Mouse (Mus musculus) brain, embryonic 14.5 days (tissue): ENCODE measurements around the gene Gramd2. TPM values are rescaled to one million over a fixed set of nuclear protein-coding genes. Genes with fewer than 3 reads are reported as not detected.
A peak's percentile ranks its signal among the peaks of the same experiment; 100 is the strongest.

Experiments
- DNase-seq: peaks from one replicate; pipeline ENCODE4 v3.0.0-alpha.2; 2011; ENCODE audit warnings: low read depth
- CTCF ChIP-seq: fragments of 200-500 bp; IDR thresholded peaks from 2 replicates; pipeline ENCODE4 v1.5.1; 2012; ENCODE audit warnings: inconsistent platforms, mild to moderate bottlenecking, moderate library complexity, borderline replicate concordance; ENCODE audit not compliant: insufficient read depth, insufficient read length; ENCODE audit errors: extremely low read depth
- POLR2A ChIP-seq: fragments of 200-500 bp; IDR thresholded peaks from 2 replicates; pipeline ENCODE4 v1.6.1; 2012; ENCODE audit warnings: mild to moderate bottlenecking, inconsistent platforms, borderline replicate concordance; ENCODE audit not compliant: poor library complexity, insufficient read depth, insufficient read length, severe bottlenecking; ENCODE audit errors: extremely low read depth
- polyA plus RNA-seq: library from polyadenylated mRNA; depleted of rRNA; stranded (reverse); fragments of >200 nt; gene quantifications from 2 replicates; pipeline ENCODE4 v1.2.3, GENCODE M21; 2012

The Gramd2 gene
- polyA plus RNA-seq, 1 experiment = 7.6 TPM

DNA sequence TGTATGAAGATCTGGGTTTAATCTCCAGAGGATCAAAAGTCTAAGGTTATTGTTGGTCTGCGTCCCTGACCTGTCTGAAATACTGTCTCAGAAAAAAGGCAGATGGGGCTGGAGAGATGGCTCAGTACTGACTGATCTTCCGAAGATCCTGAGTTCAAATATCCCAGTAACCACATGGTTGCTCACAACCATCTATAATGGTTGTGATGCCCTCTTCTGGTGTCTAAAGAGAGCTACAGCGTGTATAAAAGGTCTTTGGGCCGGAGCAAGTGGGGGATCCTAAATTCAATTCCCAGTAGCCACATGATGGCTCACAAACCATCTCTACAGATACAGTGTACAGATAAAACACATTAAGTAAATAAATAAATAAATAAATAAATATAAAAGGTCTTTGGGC lies 10.8 kb upstream of the Gramd2 start:
- TF ChIP-seq POLR2A (no peak), CTCF (no peak)
- peak; percentile 24 for DNase-seq

DNA sequence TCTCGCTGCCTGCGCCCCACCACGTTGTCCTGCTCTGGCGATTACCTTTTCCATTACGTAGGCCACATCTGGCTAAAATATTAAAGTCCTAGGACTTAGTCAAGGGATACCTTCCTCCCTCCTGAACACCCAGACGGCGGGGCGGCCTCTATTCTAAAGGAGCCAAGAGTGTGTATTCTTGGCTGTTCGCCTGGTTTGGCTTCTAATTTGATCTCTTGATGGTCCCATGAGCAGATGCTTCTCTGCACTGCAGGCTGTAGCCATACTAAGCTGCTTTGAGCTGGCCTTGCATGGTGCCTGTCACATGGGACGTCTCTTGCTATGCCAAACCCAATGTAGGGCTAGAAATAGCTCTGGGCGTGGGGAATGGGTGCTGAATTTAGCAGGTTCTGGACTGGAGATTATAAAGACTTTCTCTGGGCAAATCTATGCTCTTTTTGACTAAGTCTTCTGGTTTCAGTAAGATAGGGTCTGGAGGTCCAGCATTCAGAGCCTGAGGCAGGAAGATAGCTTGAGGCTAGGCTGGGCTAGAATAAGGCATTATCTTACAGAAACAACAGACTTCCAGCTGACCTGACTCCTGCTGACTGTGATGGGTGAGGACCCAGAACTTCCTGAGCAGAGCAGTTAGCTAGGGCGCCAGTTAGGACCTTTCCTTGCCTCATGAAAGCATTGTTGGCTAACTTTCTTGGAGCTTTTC lies 7.6 kb upstream of the Gramd2 start:
- DNase-seq = peak; percentile 29
- no peak for TF ChIP-seq POLR2A
- TF ChIP-seq CTCF = no peak

DNA sequence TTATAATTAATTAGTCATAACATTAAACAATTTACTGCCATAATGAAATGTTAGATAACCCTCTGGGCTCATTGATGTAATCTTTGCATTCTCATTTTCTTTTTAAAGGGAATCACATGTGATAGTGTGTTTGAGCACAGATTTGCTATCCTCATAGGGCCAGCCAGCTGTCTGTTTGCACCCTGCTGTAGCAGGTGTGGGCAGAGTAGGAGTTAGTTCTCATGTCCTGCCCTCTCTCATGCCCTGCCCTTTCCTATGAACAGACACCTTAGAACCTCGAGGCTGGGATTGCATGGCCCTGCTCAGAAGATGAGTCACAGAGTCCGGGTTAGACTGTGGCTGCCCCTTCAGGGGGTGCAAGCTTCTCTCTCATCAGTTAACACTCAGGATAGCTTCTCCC lies 6.5 kb upstream of the Gramd2 start:
- no peak for TF ChIP-seq POLR2A
- no peak for TF ChIP-seq CTCF
- DNase-seq = no peak

DNA sequence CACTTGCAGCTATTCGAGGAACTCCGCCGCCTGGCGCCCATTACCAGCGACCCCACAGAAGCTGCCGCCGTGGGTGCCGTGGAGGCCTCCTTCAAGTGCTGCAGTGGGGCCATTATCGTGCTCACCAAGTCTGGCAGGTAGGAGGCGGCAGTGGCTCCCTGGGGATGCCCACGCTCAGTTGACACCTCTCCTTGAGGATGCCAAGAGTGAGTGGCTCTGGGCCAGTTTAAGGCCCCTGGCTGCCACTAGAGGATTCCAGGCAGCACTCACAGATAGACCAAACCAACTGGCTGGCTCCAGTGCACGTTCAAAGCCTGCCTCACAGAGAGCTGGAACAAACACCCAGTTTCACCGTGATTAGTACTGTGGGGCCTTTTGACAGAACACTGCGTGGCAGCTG lies 4.3 kb upstream of the Gramd2 start:
- TF ChIP-seq CTCF = no peak

DNA sequence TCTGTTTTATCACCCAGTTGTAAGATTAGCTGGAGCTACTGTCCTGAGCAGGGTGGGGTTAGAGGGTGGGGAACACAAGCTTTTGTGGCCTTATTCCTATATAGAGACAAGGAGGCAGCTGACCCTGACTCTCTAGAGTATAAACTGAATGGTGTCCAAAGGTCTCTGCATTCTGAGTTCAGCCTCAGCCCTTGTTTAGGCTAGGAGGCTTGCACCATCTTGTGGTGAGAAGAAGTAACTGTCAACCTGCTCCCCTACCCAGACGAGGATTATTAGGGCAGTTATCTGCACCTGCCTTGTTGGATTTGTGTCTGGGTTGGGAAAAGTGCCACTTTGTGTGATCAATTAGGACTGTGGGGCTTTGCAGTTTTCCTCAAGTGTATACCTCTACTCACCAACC lies 1.6 kb upstream of the Gramd2 start:
- TF ChIP-seq CTCF = peak; percentile 61; the same call in 1 of the 2 replicates
- TF ChIP-seq POLR2A = no peak
- DNase-seq = peak; percentile 66

More for the DNA sequence above, 4.3 kb upstream of the Gramd2 start:
- DNase-seq = no peak

DNA sequence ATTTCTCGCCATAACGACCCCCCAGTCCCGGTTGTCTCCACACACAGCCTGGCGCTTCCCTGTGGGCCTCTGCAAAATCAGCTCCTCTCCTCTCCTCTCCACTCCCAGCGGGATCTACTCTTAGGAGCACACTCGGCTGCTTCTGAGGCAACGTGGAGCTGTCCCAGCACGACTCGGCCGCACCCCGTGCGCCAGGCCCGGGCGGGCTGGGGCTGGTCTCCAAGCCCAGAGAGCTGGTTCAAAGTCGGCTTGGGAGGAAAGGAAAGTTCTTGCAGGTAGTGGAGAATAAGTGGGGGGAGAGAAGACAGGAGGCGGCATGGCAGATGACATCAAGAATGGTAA lies 561 bp downstream of the Gramd2 start:
- TF ChIP-seq CTCF = no peak
- TF ChIP-seq POLR2A = no peak
- DNase-seq = peak; percentile 14

DNA sequence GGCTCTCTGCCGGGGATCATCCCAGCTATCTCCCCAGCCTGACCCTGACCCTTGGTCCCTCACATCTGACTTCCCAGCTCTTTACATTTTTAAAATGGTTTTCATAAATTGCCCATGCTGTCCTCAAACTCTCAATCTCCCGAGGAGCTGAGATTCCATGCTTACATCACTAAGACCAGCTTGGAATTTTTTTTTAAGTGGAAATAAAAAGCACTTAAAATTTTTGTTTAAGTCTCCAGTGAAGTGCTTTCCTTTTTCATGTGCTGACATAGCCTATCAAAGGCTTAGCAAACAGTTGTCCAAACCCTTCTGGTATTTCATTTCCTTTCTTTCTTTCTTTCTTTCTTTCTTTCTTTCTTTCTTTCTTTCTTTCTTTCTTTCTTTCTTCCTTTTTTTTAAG lies 4.1 kb downstream of the Gramd2 start:
- no peak for DNase-seq
- TF ChIP-seq CTCF = no peak
- TF ChIP-seq POLR2A = no peak

DNA sequence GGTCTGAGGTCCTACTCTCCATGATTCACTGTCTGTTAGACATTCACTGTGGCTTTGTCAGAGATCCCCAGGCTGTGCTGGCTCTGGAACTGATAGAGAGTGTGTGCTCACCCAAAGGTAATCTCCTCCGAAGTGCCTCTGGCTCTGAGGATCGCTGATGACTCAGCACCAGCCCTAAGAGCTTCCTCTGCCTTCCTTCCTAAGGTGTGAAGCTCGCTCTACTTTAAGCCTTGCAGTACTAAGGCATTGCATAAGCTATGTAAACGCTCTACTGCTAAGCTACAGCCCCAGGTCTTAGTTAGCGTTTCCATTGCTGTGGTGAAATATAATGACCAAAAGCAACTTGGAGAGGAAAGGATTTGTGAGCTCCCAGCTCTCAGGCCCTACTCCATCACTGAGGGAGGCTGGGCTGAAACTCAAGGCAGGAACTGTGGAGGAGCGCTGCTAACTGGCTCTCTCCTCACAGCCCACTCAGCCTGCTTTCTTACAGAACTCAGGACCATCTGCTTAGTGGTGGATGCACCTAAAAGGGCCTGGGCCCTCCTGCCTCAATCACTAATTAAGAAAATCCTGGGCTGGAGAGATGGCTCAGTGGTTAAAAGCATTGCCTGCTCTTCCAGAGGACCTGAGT lies 7.6 kb downstream of the Gramd2 start:
- no peak for DNase-seq

DNA sequence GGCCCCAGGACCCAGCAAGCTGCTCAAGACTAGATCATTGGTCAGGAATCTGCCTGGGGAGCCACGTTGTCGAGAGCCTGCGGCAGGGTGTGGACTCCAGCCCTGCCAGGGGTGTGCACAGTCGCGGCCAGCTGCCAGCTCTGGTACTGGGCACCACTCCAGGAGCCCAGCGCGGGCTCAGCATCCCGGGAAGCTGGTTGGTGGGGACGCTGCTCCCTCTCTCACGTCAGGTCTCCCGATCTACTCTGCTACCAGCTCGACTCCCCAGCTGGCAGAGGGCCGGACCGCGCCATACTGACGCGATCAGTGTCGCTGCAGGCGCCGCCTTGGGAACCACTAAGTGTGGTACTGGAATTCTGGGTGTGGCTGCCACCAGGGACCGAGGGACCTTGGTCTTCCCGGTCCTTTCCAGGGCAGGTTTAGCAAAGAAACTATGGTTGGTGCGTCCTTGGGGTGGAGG lies 11.7 kb downstream of the Gramd2 start:
- DNase-seq = peak; percentile 95
- TF ChIP-seq POLR2A (no peak), CTCF (no peak)

More for the DNA sequence above, 7.6 kb downstream of the Gramd2 start:
- TF ChIP-seq POLR2A = no peak
- no peak for TF ChIP-seq CTCF

DNA sequence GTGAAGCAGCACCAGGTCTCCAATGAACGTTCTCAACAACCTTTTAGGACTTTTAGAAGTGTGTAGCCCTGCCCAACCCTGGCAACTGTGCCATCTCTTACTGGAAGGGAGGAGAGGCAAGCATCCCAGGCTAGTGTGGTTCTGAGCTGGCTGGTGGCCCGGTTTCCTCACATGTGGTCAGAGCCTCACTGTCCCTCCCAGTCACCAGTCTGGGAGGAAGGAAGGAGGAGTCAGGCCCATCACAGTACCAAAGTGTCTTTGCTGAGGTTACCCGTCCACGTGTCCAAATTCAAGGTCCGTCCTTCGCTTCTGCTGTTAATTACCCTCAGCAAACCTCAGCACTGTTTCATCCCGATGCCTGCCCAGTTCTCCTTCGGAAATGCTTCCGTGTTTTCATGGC lies 12.2 kb downstream of the Gramd2 start:
- TF ChIP-seq CTCF = no peak
- TF ChIP-seq POLR2A = no peak
- peak; percentile 72 for DNase-seq

DNA sequence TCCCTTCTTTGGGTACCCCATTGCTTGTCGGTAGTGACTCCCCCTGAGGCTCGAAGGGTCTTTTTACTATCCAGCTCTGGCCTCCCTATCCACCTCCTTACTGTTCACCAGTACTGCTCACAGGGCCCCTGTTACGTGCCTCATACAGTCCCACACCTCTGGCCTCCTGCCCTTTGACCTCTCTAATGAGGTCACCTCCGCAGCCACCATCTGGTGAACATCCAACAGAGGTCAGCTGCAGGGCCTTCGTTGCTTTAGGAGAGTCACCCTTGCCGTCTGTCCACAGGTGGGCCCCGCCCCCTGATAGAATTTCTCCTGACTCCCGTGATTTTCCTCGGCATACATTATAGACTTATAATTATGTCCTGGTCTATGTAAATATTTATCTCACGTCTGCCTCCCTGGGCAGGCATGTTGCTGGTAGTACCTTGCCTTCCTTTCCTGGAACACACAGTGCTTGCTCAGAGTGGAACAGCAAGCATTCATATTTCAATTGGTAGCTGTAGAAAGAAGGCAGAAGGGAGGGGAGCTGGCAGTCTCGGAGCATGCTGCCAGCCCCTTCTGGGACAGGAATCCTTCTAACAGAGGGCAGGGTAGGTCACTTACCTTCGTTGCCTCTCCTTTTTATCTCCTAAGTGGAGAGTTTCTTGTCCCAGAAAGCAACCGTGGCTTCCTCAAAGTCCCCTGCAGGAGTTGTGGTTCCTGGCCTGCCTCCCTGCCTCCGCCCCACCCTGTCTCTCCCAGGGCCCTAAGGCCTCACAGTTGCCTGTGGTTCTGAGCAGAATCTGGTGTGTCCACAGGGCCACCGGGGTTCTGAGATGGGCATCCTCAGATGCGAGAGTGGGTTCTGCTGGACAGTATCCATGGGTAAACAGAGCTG lies 14.9 kb downstream of the Gramd2 start:
- no peak for DNase-seq
- no peak for TF ChIP-seq CTCF
- TF ChIP-seq POLR2A = no peak

DNA sequence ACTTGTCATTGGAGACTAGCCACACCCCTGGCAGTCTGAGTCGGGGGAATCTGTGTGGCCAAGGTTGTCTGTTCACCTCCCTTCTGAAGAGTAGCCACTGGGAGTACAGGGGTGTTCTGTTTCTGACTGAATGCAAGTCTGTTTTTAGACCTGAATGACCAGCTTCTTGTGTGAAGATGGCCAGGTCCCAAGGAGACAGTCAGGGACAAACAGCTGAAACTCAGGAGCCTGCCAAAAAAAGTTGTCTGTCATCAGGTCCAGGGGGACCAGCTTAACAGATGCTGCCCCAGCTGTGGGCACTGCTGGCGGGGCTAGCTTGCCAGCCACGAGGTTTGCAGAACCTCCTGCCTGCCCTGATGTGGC lies 15.5 kb downstream of the Gramd2 start:
- TF ChIP-seq CTCF = no peak
- TF ChIP-seq POLR2A = no peak
- no peak for DNase-seq

DNA sequence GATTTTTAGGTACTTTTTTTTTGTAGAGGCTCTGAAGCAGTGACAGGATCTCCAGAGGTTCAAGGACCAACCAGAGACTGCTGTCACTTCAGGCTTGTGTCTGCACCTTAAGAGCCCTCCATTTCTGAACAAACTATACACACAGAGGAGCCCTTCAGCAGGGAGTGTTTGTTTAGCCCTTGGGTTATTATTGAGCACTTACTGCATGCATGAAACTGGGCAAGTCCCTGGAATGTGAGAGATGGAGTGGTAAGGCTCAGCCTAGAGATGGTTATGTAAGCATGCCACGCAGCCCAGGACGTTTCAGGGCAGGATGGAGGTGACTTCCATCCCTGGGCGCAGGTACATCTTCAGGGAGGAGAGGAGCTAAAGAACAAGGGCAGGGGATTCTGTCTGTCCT lies 16.4 kb downstream of the Gramd2 start:
- no peak for TF ChIP-seq CTCF
- no peak for TF ChIP-seq POLR2A
- DNase-seq = no peak
